Mouse (Mus musculus): ENCODE measurements around the gene Spns3.
A peak's percentile ranks its signal among the peaks of the same experiment; 100 is the strongest.

Gene Spns3

DNA sequence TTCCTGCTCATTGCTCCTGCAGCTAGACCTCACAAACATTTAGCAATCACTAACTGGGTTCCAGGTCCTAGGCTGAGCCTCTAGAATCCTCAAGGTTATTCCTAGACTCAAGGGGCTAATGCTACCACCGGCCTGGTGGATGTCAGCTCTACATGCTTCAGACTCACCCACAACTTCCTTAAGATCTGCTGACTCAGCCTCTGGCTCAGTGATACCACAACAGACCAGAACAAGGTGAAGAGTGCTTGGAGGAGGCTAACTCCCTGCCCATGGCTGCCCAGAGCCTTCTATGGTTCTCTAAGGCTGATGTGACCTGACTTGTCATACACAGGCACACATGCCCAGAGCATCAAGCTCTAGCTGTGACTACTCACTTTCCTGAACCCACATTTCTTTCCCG, 70.8 kb downstream of the Spns3 start:
- DNase-seq: no peak

DNA sequence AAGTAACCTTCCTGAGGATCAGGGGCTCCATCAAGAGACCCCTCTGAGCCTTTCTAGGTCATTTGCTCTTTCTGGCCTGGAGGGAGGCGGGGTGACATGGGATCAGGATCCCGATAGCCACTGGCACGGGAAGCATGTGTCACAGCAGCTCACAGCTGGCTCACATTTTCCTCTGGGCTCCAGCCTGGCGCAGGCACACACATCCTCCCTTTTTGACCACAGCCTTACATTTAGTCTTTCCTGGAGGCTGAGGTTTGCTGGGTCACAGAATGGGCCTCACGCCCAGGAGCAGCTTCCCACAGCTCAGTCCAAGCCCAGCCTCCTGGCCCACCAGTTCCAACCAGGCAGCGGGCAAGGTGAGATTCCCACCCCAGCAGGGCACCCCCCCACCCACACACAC, 72.1 kb downstream of the Spns3 start:
- no peak for DNase-seq

DNA sequence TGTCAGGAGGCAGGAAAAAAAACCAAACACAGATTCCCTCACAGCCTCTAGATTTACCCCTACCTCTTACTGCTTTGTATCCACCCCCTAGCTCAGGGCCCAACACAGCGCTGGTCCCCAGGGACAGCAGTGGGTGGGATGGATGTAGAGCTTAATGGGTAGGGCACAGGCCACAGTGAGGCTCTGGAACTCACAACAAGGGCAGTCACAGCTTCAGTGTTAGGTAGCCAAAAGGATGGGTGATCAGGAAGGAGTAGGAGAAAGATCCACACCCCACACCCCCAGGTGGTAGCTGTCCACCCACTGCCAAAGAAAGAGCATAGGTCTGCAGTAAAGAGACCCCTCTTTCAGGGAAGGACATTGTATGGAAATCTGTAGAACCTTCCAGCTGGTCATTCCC, 72.7 kb downstream of the Spns3 start:
- no peak for DNase-seq

DNA sequence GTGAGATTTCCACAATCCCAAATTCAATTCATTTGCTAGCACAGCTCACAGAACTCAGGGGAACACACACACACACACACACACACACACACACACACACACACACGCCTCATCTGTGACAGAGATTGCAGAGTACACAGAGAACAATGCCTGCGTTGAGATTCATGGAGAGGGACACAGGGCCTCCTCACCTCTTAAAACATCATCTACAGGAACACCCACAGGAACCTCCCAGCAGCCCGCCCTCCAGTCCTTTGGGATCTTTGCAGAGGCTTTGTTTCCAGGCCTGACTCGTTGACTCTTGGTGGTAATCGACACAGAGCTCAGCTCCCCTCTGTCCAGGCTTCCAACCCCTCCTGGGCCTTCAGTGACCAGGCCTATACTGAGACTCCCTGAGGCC, 73.1 kb downstream of the Spns3 start:
- no peak for DNase-seq

DNA sequence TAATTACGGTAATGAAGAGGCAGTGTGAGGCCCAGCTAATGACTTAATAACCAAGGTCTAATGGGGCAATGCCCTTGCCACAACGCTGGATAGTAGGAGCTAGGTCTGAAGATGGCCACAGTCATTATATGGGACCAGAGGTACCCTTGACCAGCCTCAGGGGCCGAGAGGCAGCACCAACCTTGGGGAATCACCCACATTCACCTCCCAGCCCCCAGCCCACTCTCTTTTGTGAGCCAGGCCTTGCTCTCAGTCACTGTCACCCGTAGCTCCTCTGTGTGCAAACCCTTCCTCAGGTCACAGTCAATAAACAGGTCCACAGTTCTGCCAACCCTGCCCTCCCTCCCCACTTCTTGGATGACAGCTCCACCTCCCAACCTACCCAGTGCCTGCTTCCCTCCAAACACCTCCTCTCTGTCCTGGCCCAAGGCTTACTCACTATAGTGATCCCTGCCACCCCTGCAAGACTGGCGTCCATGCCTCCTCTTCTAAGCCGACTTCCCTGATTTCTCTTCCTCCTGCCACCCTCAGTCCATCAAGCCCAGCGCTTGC, 74.2 kb downstream of the Spns3 start:
- no peak for DNase-seq

DNA sequence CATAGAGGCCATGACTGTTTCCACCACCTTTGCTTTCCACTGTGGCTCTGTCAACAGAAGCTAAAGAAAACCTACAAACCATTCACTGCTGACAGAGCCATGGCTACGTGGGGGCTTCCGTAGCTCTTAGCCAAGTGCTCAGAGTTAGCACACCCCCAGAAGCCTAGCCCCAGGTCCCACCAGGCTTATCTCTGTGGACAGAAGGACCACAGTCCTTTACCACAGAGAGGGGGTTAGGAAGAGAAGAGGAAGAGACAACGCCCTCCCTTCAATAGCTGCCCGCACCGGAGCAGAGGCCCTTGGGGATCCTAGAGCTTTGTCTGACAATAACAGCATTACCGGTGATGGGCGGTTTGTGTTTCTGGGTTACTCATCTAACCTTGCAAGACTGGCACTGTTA, 74.9 kb downstream of the Spns3 start:
- no peak for DNase-seq

DNA sequence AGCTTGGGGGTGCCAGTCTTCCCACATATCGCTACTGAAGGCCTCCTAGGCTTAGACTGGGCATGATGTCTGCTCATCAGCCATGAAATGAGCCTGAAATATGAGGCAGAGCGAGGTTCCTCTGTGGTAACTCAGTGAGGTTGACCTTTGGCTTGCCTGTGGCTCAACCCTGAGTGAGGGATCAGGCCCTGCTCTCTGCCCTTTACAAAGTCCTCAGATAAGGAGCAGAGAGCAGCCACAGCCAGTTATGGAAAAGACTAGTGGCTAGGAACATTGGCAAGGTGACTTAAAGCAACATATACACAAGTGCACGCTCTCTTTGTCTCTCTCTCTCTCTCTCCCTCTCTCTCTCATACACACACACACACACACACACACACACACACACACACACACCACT, 75.4 kb downstream of the Spns3 start:
- no peak for DNase-seq

DNA sequence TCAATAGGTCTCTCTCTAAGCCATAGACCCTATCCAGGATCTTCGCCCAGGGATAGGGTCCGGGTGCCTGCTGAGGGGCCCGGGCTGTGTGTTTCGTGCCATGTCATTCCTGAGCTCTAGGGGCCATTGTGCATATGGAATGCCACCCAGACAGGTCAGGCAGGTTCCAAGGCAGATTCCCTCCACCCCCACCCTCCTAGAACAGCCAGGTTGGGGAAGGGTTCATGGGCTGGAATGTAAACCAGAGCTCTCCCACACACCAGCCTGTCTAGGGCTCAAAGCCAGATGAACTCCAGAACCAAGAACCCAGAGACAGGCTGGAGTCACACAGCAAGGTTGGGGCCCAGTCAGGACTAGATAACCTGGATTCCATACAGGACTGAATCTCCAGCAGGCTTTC, 76.8 kb downstream of the Spns3 start:
- DNase-seq: no peak

DNA sequence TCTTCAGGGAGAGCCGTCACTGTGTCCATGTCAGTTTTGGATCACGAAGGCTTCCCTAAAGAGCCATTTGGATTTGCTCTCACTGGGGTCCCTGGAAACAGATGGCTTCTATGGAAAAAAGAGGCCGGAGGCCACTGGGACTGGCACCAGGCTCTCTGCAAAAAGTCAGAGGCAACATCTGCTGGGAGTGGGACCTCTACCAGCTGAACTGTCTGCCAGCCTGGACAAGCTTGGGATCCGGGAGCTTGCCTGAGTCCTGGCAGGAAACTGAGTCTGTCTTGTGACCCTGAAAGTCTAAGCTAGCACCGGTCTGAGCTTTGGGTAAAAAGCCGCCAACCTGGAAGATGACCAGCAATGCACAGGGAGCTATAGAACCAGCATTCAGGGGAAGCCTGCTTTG, 78.9 kb downstream of the Spns3 start:
- DNase-seq: no peak

DNA sequence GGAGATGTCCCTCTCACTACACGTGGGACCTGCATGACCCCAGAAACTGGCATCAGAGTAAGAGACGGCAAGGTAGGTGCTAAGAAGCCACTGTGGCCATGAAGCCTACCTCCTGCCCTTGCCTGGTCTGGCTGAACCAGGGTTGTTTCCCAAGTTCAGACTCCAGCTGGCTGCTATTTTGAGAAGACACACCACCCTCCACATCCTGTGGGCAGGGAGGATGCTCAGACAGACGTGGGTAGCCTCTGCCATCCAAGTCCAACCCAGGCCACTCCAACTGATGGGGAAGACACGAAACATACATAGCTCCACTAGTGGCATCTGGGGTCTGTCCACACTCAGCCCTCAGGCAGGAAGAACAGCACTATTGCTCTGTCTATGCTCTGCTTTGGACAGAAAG, 80.3 kb downstream of the Spns3 start:
- DNase-seq: no peak

DNA sequence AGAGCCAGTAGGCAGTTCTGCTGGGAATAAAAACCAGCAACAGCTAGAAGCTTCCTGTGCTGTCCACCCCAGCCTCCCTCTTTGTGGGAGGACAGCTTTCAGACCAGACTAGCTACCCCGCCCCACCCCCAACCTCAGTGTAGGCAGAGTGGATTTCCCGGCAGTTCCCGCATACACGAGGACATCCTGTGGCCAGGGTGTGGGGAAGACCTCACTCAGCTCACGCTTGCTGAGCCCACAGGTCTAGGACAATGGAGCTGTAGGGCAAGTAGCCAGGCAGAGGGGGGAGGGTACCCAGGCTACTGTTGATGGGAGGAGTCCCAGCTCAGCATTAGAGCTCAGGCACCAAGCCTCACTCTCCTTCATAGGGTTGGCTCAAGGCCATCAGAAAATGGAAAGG, 81.1 kb downstream of the Spns3 start:
- no peak for DNase-seq

DNA sequence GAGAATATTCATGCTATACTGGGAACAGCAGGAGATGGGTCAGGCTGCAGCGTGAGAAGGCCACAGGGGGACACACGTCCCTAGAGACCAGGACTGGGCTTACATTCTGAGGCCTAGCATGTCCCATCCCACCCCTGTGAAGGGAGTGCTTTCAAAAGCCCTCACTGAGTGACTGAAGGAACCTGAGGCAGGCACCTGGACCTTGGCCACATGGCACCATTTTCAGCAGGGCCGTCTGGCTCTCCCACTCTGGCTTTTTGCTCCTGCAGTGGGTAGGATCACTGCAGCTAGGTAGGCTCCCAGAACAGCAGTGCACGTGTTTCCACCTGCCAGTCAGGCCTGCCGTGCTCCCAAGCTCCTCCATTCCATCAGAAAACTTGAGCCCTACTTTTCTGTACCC, 81.8 kb downstream of the Spns3 start:
- no peak for DNase-seq

DNA sequence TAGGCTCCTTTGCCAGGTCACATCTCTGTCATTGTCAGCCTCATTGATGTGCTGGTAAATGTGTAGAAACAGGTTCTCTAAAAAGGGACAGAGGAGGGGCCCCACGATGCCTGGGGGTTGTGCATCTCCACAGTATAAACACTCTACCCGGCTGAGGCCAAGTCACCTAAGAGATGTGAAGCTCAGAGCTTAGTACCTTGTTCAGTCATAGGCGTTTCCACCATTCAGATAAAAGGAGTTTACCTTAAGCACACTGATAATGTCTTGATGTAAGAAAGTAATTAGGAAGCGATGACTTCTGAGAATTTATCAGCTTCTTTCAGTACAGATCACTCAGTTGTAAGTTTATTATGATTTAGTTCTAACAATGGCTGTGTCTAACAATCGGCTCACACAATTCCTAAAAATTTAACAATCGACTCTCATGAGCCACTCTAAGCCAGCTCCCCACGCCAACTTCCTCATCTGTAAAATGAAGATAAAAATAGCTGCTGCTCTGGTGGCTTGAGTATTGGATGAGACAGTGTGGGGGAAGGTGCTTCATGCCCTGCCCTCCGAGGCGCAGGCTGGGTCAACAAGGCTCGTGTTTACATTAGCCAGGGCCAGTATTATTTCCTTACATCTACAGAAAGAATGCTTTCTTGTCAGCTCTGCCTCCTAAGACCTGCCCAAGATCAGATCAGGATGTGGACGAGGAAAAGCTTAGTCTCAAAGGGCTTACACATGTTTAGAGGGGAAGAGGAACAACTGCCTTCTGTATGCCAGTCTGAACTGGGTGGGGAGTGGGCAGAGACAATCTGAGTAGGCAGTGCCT, 83.4 kb downstream of the Spns3 start:
- DNase-seq: no peak

DNA sequence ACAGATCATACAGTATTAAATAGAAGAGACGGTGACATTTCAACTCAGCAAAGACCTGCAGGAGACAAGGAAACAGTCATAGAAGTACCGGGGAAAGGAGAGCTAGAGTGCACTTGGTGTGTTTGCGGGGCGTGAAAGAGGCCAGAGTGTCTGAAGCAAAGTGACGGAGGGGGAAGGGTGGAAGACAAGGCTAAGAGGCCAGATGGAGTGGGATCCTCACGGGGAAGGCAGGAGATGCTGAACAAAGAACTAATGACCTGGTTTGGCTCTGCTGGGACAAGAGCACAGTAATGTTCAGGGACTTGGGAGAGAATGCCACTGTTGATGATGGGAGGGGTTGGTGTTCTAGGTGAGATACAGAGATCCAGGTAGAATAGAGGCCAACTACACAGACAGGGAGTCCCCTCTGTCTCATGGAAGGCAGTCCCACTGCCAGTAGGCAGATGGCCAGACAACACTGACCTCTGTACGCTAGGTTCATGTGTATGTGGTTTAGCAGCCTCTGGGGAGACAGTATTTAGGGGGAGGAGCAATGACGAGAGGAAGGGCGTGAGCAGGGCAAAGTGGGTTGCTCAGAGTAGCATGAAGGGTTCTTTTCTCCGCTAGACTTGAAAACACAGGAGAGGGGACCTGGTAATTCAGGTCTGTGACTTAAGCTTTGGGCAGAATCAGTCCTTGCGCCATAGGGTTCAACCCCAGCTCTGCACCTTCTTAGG, 84.2 kb downstream of the Spns3 start:
- DNase-seq: no peak

DNA sequence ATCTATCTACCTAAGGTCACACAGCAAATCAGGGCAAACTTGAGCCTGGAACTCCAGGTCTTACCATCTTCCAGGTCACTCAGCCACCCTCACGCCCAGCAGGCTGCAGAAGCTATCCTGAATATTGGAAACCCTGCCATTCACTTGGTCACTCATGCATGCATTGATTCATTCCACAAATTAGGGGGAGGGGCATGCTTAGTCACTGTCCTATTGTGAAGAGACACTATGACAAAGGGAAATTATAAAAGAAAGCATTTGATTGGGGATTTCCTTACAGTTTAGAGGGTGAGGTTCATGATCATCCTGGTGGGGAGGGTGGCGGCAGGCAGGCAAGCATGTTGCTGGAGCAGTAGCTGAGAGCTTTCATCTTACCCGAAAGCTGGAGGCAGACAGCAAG, 85.5 kb downstream of the Spns3 start:
- no peak for DNase-seq

DNA sequence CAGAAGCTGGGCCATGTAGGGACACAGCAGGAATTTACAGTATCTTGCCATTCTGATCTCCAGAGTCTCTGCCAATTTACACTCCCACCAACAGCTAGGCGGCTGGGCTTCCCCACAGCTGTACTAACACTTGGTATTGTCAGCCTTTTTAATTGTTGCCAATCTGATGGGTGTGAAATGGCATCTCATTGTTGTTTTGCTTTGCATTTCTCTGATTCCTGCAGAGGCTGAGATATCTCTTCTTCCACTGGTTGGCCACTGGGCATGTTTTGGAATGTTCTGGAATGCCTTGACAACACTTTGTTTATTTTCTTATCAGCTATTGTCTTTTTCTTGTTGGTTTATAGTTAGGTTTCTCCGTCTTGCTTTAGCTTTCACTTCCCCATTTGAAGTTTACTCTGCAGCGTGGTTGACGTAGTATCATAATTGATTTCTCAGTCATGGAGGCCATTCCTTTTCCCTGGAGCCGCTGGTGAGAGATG, 88.8 kb downstream of the Spns3 start:
- no peak for DNase-seq

DNA sequence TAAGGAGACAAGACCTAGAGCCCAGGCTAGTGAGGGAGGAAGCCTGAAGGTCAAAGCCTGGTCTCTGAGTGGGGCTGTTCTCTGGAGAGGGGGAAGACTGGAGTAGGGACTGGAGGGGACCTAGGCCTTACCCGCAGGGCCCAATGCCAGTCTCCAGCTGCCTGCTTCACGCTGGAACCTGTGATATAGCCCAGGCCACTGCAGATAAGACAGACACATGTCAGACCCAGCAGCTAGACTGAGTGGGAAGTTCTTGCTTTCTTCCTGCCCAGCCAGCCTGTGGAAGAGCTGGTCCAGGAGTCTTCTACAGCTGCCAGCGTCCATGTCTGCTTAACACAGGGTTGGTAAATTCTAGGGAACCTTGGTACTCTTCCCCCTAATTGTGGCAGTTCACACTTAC, 91.8 kb downstream of the Spns3 start:
- DNase-seq: no peak

DNA sequence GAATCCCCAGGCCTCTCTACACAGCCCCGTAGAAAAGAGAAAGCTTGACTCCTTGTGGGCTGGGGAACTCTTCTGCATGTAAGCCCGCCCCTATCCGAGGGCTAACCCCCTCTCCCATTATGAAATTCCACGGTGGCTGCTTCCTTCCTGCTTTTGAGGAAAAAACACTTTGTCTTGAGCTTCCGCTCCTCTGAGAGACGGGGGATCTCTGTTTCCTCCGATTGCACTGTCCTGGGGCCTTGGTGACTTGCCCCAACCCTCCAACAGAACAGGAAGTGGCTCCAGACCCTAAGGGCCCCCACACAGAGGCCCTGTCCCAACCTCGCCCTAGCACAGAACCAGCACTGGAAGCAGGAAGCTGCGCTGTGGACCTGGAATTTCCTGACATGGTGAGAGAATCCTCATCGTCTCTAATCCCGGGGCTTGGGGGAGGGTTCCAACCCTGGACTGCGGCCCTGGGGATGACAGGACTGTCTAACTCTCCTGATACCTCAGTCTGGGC, 92.3 kb downstream of the Spns3 start:
- no peak for DNase-seq

DNA sequence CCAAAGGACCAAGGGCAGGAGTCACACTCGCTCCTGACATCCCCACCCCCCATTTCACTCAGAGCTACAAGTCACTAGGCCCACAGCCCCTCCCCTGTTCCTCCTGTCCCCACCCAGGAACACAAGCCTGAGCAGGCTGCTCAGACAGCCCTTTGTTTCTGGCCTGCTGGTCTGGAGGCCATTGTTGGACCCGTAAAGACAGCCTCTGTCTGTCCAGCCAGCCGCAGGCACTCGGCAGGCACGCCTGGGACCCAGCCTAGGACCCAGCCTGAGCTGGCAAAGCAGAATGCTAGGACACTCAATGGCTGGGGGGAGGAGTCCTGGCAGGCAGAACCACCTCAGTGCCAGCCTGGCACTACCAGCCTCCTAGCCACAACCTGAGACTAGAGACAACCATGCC, 94.6 kb downstream of the Spns3 start:
- DNase-seq: peak; percentile 54

DNA sequence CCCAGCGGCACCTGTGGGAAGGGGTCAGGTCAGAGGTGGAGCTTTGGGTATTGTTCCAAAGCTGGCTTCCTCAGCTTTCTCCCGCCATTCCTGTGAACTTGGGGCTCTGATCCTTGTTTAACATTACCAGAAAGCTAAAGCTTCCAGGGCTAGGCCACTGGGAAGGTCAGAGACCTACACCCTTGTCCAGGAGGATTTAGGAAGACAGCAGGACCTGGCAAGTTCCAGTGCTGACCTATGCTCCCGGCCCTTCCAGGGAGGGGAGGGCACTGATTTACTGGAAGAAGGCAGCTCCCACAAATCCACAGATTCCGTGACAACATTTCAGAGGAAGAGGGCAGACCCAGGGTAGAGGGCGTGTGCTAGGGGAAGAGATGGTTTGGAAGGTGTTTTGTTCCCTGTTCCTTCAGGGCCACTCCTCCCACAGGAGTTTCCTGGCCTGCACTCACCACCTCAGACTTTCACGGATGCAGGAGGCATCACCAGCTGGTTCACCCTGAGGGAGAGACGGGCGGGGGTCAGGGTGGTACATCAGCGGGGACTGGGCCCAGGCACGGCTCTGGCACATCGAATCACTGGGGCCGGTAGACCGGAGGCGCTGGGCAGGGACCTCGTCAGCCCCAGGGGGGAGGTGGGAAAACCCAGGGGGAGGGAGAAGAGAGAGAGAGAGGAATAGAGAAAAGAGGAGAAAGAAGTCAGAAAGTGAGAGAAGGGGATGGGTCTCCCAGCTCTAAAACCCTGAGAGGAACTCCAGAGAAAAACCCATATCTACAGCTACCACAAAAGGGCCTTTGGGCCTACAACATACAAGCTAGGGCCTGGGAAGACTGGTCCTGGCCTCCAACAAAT, 97.0 kb downstream of the Spns3 start:
- no peak for DNase-seq

DNA sequence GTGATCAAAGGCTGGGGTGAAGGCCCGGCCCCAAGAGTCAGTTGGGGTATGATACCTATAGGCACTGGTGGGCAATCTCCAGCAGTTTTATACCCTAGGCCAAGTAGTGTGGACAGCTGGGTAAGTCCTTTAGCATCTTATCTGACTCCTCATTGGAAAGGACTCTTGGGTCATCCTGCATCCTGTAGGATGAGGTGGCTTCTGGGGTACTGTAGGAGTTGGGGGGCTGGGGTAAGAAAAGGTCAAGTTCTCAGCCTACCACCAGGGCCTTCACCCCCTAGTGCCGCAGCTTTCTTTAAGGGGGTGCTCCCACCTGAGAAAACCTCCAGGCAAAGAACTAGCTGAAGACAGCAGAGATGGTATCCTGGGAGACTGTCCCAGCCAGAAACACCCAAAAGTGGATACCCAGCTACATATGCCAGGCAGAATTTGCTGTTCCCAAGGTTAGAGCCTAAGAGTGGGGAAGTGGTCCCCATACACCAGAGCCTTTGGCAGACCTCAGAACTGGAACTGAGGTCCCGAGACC, 98.1 kb downstream of the Spns3 start:
- no peak for DNase-seq

DNA sequence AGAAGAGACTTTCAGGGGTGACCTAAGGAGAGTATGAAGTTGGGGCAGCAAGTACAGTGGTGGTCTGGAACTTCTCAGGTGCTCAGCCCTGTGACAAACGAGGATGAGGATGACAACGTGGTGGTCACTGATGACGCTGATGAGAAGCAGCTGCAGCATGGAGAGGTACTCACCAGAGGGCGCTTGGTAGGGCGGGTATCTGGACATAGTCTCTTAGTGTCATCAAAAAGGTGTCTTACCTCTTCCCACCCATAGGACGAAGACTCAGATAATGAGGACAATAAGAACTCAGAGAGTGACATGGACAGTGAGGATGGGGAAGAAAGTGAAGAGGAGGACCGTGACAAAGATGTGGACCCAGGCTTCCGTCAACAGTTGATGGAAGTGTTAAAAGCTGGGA, 102.8 kb downstream of the Spns3 start:
- DNase-seq: no peak
